Mouse (Mus musculus): ENCODE measurements around the gene Ndufa4l2.

- TF ChIP-seq CTCF (IDR thresholded peaks at IDR 0.05; ENCODE audit: borderline replicate concordance, insufficient read depth, low read length) (peak; percentile 97), POLR2A (IDR thresholded peaks at IDR 0.05; ENCODE audit: low read depth, low read length) (no peak)
These were observed 2.0 kb upstream of the Ndufa4l2 start for GRCm38 (mm10) chr10:127512813-127513212.
